Mouse (Mus musculus): ENCODE measurements at regions not wholly inside any gene's neighbourhood (a gene's known extent, or its start where the extent isn't known, plus 50 kb on each side); places are given as distances from the start of the nearest gene placed in this dataset.

DNA sequence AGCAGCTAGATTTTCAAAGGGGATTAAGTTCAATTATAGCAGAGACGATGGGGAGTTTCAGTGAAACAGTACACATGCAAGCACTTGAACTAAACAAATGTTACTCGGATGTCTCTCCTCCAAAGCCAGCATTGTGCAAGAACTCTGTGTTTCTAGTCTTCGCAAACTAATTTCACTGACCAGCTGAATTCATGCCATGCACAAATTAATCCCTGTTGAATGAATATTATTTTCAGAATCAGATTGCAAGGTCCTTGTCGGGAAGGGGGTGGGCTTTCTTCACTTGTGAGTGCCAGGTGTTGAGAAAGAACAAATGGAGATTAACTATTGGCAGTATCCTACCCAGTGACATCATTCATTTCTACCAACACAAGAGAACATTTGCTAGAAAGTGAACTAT is 514.6 kb upstream of the Nr5a2 start:
- in situ Hi-C loops (cut with MboI; ENCODE audit: low pct_ligation_motif_present, low pct_unique_long_range_greater_than_20kb, low sequenced_read_pairs) (no loop called here), dilution Hi-C loops (cut with MboI; ENCODE audit: extremely low pct_ligation_motif_present, extremely low pct_unique_long_range_greater_than_20kb, low sequenced_read_pairs) (no loop called here)
- H3K4me2 ChIP-seq (ENCODE audit: insufficient read depth, low read depth, poor library complexity, severe bottlenecking) = no peak overlapping the region
- no peak overlapping the region for H3K4me3 ChIP-seq (replicated peaks in 1 of 3; ENCODE audit: low read depth in 2 of 3, low read length in 2 of 3, poor library complexity in 1 of 3)
- H3K27me3 ChIP-seq (replicated peaks) = no peaks in the 10 kb centered on the region
- no peak overlapping the region for H3K9ac ChIP-seq (ENCODE audit: insufficient read depth, low read depth)
- H3K36me3 ChIP-seq (replicated peaks in 1 of 2; ENCODE audit: control insufficient read depth in 1 of 2, insufficient read depth in 1 of 2, low read length in 1 of 2) = no peaks in the 10 kb centered on the region
- H3K9me3 ChIP-seq (replicated peaks; ENCODE audit: low read length) = no peaks in the 10 kb centered on the region
- DNase-seq (ENCODE audit: extremely low read depth) = no peak
- TF ChIP-seq POLR2A (IDR thresholded peaks at IDR 0.05; ENCODE audit: low read depth, low read length) (no peak), ZKSCAN1 (IDR thresholded peaks at IDR 0.05; ENCODE audit: borderline replicate concordance, low read depth, low read length) (no peak), SIN3A (IDR thresholded peaks at IDR 0.05; ENCODE audit: low read length) (no peak), NELFE (IDR thresholded peaks at IDR 0.05; ENCODE audit: low read depth, low read length) (no peak), BHLHE40 (IDR thresholded peaks at IDR 0.05; ENCODE audit: low read depth, low read length) (no peak), ELF1 (IDR thresholded peaks at IDR 0.05; ENCODE audit: low read depth, low read length) (no peak), USF1 (IDR thresholded peaks at IDR 0.05; ENCODE audit: low read depth, low read length) (no peak), MXI1 (IDR thresholded peaks at IDR 0.05; ENCODE audit: low read depth, low read length) (no peak), NRF1 (IDR thresholded peaks at IDR 0.05; ENCODE audit: low read depth, low read length) (no peak), CHD1 (IDR thresholded peaks at IDR 0.05; ENCODE audit: low read depth, low read length) (no peak), EP300 (IDR thresholded peaks at IDR 0.05; ENCODE audit: low read length) (no peak)
- no peaks in the 10 kb centered on the region for H3K4me1 ChIP-seq (ENCODE audit: control insufficient read depth in 1 of 2, insufficient read depth in 2 of 2)
- no peak overlapping the region for H3K27ac ChIP-seq (ENCODE audit: insufficient read depth, low read depth)
- no peaks in the 10 kb centered on the region for H3K79me2 ChIP-seq (replicated peaks; ENCODE audit: control insufficient read depth, extremely low read depth, insufficient read depth, poor library complexity, severe bottlenecking)

DNA sequence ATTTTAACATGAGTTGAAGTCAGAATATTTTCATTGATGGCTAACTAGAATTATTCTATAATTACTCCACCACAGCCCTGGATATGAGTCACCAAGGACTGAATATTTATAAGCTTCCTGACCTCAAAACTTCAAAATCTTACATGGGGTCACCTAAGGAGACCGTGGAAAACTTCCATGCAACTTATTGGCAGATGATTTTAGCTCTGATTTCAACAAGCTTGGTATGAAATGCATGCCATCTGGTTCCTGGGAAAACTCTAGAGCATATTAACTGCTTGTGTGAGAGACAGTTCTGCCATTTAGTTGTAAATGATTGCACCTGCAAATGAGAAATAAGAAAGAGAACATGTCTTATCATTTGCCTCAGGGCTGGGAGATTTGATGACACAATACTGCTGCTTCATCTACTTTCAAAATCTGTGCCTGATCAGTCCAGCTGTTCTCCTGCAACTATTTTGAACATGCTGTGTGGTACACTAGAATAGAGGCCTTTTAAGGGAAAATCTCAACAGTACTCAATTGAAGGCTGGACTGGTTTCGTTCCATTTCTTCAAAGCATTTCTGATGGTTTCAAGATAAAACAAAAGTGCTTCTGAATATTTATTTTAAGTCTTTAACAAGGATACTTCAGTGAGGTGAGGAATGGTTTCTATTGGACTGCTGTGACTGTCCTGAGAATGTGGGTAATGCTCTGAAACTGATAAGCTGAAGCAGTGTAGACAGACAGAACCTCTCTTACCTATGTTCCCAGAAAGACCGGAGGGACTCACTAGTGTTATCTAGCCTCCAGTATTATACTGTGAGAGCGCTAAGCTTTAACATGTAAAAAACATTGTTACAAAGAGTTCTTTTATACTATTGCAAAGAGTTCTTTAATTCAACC is 513.8 kb upstream of the Nr5a2 start:
- H3K4me3 ChIP-seq (replicated peaks in 1 of 3; ENCODE audit: low read depth in 2 of 3, low read length in 2 of 3, poor library complexity in 1 of 3) = no peak overlapping the region
- no peak overlapping the region for H3K27ac ChIP-seq (ENCODE audit: insufficient read depth, low read depth)
- no peak overlapping the region for H3K4me2 ChIP-seq (ENCODE audit: insufficient read depth, low read depth, poor library complexity, severe bottlenecking)
- no peaks in the 10 kb centered on the region for H3K9me3 ChIP-seq (replicated peaks; ENCODE audit: low read length)
- in situ Hi-C loops (cut with MboI; ENCODE audit: low pct_ligation_motif_present, low pct_unique_long_range_greater_than_20kb, low sequenced_read_pairs) = no loop called here
- no peak for DNase-seq (ENCODE audit: extremely low read depth)
- H3K27me3 ChIP-seq (replicated peaks) = no peaks in the 10 kb centered on the region
- no peak overlapping the region for H3K9ac ChIP-seq (ENCODE audit: insufficient read depth, low read depth)
- no peak for TF ChIP-seq EP300 (IDR thresholded peaks at IDR 0.05; ENCODE audit: low read length)
- no peak for TF ChIP-seq RCOR1 (conservative IDR thresholded peaks at IDR 0.05; ENCODE audit: low read depth, low read length)
- no peak for TF ChIP-seq HCFC1 (IDR thresholded peaks at IDR 0.05; ENCODE audit: low read depth, low read length)
- no peak for TF ChIP-seq TBP (conservative IDR thresholded peaks at IDR 0.05; ENCODE audit: low read depth, low read length)
- TF ChIP-seq SIN3A (IDR thresholded peaks at IDR 0.05; ENCODE audit: low read length) = no peak
- TF ChIP-seq KAT2A (IDR thresholded peaks at IDR 0.05; ENCODE audit: insufficient replicate concordance, low read length) = no peak
- no peak for TF ChIP-seq JUND (conservative IDR thresholded peaks at IDR 0.05; ENCODE audit: low read depth, low read length)
- TF ChIP-seq JUN (IDR thresholded peaks at IDR 0.05; ENCODE audit: insufficient read depth, low read depth, low read length) = no peak
- TF ChIP-seq ZNF384 (IDR thresholded peaks at IDR 0.05; ENCODE audit: low read depth, low read length) = no peak
- no peaks in the 10 kb centered on the region for H3K79me2 ChIP-seq (replicated peaks; ENCODE audit: control insufficient read depth, extremely low read depth, insufficient read depth, poor library complexity, severe bottlenecking)
- H3K4me1 ChIP-seq (ENCODE audit: control insufficient read depth in 1 of 2, insufficient read depth in 2 of 2) = no peaks in the 10 kb centered on the region
- no peaks in the 10 kb centered on the region for H3K36me3 ChIP-seq (replicated peaks in 1 of 2; ENCODE audit: control insufficient read depth in 1 of 2, insufficient read depth in 1 of 2, low read length in 1 of 2)
- dilution Hi-C loops (cut with MboI; ENCODE audit: extremely low pct_ligation_motif_present, extremely low pct_unique_long_range_greater_than_20kb, low sequenced_read_pairs) = no loop called here
